Mouse (Mus musculus) large intestine, adult 2 months (tissue): ENCODE measurements around the gene Nln. TPM values are rescaled to one million over a fixed set of nuclear protein-coding genes. Genes with fewer than 3 reads are reported as not detected.

Experiments
- DNase-seq: peaks from one replicate; pipeline ENCODE4 v3.0.0-alpha.2; 2012; ENCODE audit warnings: low read depth, low spot score
- WGBS: fragments of 180-500 bp; shearing (Covaris S2); methylation state at CpG from one replicate; pipeline ENCODE4 v1.1.7; 2018; 5-methylcytosine and 5-hydroxymethylcytosine counted together
- polyA plus RNA-seq: library from polyadenylated mRNA; depleted of rRNA; stranded (reverse); fragments of >200 nt; gene quantifications from 2 replicates; pipeline ENCODE4 v1.2.3, GENCODE M21; 2012

Gene Nln
- polyA plus RNA-seq, 1 experiment, result 10.9 TPM

DNA sequence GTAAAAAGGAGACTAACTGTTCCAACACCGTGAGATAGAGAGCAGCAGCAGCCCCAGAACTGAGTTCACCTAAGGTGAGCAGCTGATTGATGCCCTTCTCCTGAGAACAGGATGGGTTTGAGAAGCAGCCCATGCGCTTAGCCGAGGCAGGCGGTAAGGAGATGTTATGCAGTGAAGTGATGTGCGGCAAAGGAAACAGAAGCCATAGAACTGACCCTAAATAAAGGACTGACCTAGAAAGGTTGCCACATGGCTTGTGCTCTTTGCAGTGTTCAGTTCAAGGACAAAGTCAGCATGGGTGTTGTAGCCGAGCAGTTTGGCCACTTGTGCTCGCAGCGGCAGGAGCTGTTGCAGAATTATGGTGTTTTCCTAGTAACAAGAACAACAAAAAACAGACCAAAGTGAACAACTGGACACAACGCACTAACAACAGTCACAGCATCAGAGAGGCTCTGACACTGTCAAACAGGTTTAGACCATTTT lies 57.1 kb downstream of the Nln start:
- 80% methylated on average over 9 of the region's 9 CpGs for WGBS
- DNase-seq, result no peak

DNA sequence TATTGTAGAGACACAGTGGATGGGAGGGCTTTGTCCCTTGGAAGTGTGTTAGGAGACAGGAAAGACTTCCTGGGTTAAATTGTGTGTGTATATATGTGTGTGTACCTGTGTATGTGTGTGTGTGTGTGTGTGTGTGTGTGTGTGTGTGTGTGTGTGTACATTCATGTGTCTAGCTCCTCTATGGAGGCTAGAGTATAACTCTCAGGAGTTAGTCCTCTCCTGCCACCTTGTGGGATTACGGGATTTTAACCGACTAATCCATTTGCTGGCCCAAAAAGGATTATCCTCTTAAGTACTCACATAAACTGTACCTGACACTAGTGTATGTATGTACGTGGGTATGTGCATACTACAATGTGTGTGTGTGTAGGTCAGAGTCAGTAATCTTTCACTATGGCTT lies 60.6 kb downstream of the Nln start:
- no peak for DNase-seq
- WGBS, result 51% methylated on average over 3 of the region's 3 CpGs

DNA sequence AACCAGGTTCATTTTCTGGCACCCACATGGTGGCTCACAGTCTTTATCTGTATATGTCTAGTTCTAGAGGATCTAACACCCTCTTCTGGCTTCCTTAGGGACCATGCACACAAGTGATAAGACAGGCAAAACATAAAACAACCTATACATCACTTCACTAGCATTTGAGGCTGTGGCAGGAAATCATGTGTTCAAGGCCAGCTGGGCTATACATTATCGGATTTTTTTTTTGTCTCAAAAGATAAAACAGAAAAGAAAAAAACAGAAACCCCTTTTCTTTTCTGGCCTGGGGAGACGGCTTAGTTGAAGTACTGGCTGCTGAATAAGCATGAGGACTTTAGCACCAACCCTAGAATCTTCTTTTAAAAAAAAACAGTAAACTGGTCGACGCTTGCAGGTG lies 64.3 kb downstream of the Nln start:
- no peak for DNase-seq
- WGBS, result 75% methylated on average over 4 of the region's 4 CpGs

DNA sequence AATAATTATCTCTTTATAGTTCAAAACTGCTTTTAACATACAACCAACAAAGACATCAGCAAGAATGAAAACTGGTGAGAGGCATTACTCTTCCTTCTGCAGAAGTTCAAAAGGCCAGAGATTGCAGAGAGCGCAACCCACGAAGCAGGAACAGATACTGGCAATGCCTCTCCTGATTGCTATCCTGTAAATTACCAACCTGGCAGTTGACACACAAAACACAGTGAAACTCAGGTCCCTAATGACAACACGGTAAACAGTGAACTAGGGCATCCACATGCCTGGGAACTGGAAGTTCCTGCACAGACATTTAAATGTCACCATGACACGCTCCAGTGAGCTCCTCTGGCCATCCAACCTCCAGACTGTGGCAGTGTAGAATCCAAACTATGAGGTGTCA lies 65.1 kb downstream of the Nln start:
- no peak for DNase-seq
- 72% methylated on average over 4 of the region's 4 CpGs for WGBS

DNA sequence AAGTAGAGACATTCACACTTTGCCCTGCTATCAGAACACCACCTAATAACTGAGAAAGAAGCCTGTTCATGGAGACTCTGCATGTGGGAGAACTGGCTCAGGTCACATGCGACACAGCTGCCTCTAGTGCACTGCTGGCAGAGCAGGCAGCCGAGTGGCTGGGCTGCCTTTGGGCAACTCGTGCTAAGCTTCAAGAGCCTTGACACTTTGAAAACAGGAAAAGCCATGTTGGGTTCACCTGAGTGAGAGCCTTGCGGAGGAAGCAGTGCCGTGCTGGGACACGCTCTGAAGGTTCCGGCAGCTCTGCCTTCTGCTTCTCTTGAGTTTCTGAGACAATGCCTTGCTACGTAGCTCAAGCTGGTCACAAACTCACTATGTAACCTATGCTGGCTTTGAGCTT lies 66.7 kb downstream of the Nln start:
- no peak for DNase-seq
- WGBS, result 93% methylated on average over 8 of the region's 8 CpGs

DNA sequence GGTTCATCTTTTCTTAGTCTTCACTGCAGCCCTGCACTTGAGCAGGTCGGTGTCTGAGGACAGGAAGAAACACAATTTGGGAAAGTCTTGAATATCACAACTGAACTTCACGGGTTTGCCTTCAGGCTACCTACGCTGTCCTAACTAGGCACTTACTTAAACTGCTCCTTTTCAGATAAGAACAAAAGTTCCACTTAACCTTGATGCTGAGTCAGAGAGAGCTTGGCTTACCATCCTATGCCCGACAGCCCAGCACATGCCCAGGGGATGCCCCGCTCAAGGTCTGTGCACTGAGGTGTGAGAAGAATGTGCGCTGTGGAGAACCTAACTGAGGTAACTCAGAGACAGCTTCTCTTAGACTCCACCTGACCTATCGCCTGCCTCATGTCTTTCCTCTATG lies 67.9 kb downstream of the Nln start:
- no peak for DNase-seq

DNA sequence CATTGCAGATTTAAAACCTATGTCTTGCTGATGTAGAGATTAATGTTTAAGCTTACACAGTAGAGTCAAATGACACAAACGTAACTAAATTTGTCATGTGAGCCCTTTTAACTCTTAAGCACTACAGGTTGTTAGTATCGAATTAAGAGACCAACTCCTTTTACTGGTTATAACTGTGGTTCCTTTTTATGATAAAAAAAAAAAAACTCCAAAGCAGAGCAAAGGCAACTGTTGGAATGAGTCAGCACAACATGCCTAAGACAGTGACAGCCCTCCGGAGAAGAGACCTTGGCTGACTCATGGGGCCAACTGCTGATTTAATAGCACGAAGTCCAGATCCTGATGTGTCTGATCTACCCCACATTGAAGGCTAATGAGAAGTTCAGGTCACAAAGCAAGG lies 68.5 kb downstream of the Nln start:
- DNase-seq, result no peak
- WGBS, result 20% methylated on average over 4 of the region's 4 CpGs

More for the DNA sequence above, 67.9 kb downstream of the Nln start:
- WGBS, result 91% methylated on average over 7 of the region's 7 CpGs

DNA sequence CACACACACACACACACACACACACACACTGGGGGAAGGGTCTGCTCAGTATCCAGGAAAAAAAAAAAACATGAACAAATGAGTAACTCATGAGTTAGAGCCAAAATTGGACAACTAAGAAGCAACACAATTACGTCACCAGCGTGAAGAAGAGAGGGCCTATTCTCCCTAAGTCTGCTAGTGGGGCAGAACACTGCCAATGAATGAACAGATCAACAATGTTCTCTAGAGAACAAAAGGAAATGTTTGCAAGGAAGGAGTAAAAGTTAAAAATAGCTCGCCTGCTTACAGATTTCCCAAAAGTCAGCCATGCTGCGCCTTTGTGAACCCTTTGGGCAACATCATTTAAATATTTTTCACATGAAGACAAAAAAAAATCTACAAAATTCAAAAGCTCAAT lies 69.6 kb downstream of the Nln start:
- DNase-seq, result no peak
- WGBS, result 80% methylated on average over 4 of the region's 4 CpGs

DNA sequence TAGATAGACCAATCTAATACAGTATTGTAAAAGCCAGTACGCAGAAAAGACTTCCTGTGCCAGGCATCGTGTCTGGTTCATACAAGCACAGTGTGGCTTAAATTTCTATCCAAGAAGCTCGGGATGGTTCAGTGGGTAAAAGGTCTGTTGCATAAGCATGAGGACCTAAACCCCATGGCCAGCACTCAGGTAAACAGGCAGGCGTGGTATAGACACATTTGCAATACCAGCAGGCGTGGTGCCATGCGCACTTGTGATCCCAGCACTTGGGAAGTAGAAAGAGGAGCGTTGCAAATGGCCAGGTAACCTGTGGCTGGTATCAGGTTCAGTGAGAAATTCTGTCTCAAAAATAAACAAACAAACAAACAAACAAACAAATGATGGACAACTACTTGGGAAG lies 70.5 kb downstream of the Nln start:
- DNase-seq, result no peak

DNA sequence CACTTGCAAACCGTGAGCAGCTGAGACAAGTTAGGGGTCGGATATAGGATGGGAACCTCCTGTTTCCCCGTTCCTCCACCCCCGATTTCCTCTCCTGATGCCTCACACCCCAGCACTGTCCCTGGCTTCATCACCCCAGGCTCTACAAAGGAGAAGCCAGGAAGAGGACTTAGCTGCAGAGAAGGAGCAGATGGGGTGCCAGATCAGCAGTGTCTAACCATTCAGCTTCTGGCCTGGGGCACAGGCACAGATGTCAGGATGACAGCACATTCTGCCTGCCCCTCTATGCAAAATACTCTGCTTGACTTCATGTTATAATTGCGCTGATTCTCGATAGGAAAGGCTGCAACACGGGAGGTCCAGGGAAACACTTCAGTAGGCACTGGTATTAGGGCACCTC lies 71.1 kb downstream of the Nln start:
- DNase-seq, result no peak
- 70% methylated on average over 7 of the region's 7 CpGs for WGBS

More for the DNA sequence above, 70.5 kb downstream of the Nln start:
- WGBS, result 77% methylated on average over 7 of the region's 7 CpGs

DNA sequence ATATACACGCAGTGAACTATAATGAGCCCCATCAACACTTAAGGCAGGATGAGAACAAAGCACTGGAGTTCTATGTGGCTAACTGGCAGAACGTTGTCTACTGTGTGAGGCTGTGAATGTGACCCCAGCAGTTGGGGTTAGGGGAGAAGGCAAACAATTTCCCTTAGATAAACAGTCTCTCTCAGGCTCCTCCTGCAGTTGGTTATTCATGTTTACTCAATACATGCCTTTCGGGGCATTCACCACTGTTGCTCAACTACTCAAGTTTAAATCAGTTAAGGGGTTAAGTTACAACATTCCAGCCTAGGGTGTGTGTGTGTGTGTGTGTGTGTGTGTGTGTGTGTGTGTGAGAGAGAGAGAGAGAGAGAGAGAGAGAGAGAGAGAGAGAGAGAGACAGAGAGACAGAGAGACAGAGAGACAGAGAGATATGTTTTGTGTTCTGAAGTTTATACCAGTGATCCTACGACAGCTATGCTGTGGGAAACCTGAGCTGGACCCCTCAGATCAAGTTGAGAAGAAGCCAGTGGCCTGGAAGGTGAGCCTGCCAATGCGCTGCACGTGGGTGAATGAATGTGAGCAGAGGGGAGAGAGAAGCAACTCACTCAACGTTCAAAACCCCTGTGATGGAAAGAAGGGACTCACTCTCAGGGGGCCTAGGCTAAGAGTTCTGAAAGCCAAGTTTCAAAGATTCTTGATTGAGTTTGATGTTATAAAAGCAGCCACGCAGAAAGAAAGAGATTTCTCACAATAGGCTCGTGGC lies 71.7 kb downstream of the Nln start:
- WGBS, result 28% methylated on average over 9 of the region's 9 CpGs
- no peak for DNase-seq

DNA sequence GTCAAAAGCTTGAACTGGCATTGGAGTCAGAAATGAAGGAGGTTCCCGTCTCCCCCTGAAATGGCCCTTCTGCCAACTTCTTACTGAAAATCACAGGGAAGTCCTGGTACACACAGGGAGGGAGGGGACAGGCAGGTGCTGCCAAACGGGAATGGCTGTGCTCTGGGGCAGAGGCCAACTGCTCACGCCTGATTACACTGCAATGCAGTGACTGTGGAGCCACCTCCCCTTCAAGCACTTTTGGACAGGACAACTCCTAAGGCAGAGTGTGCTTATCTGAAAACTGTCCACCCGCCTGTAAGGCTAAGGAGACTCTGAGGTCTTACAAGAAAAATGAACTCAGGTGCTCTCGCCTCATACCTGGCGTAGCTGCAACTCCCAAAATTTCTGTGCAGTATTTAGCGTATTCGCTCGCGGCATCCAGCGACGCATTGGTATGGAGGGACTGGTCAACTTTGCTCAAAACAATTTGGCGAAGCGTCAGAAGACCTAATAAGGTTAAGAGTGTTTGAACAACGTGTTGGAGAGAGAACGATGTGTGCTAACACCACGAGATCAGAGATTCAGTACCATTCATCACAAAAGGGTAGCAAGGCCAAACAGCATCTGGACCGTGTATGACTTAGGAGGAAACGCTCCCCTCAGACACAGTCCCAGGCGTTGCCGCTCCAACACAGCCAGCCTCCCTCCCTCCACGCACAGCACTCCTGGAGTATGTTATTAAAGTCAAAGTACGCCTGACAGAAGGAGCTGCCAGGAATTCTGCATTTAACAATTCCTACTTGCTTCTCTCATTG lies 72.7 kb downstream of the Nln start:
- DNase-seq, result no peak
- 25% methylated on average over 23 of the region's 23 CpGs for WGBS

DNA sequence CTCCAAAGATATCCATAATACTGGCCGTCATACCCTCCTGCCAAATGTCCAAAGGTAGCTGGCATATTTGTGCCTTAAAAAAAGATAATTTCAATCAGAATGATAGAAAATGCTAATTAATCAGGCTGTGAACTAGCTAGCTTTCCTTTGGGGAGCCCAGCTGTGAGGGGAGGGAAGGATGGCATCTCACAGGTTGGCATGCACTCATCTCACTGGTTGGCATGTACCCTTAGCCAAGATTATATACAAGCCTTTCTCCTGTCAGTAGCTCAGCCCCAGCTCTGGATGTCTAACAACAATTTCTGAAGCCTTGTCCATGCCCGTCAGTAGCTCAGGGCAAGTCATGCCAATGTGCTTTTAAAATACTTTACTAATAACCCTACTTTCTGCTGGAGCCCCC lies 73.8 kb downstream of the Nln start:
- 86% methylated on average over 2 of the region's 2 CpGs for WGBS
- no peak for DNase-seq

DNA sequence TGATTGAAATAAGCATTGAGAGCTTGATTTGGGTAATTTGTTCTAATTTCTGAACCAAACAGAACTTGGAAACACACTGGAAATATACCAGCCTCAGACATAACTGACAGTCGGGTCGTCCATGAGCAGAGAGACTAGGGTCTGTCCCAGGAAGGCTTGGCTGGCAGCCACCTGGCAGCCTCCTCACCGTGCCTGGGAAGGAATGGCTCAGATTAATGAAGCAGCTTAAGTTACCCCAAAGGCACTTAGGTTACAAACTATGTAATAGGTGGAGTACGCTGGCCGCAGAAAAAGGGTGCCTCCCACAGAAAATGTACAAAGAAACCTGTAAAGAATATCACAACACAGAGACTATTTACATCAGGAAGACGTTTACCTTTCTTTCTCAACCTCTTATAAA lies 74.6 kb downstream of the Nln start:
- WGBS, result 32% methylated on average over 6 of the region's 6 CpGs
- DNase-seq, result no peak

DNA sequence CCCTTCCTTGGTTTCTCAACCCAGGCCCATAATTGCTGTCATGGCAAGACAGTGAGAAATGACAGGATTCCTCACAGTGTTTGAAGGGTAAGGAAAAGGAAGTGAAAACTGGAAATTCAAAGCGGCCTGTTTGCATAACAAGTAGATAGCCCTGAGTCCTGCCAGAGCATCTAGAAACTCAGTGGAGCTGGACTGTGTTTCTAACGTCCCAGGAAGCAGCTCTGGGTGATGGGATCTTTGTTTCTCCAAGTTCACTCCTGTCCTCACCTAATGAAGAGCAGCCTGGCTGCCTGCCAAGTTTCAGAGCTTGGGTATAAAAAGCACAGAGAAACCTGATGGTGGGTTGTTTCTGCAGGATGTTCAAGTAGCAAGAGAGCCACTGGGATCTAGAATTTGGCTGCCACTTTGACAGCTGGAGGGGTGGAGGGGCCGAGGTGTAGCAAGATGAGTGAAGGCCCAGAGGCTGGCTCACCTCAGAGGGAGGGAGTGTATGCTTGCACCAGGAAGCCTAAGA lies 76.7 kb downstream of the Nln start:
- WGBS, result 13% methylated on average over 3 of the region's 3 CpGs
- DNase-seq, result no peak

DNA sequence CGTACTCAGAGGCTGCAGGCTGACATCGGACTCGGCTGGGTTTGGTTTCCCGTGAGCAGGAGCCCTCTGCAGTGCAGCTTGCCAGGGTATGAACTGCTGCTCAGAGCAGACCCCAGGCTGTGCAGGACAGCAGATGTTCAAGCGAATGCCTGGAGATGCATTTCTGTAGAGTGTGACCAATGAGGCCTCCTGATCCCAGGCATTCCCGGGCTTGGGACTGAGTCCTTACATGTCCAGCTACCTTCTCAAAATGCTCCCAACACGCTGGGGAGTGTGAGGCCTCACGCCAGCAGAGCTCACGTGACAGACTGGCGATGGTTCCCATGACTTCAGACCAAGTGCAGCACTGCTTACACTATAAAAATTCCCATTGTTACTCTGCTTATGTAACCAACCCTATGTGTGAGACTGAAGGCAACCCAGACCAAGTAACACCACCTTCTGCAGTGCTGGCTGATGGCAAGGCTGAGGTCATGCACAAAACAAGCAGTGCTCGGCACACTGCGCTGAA lies 77.5 kb downstream of the Nln start:
- WGBS, result 24% methylated on average over 12 of the region's 12 CpGs
- DNase-seq, result no peak

DNA sequence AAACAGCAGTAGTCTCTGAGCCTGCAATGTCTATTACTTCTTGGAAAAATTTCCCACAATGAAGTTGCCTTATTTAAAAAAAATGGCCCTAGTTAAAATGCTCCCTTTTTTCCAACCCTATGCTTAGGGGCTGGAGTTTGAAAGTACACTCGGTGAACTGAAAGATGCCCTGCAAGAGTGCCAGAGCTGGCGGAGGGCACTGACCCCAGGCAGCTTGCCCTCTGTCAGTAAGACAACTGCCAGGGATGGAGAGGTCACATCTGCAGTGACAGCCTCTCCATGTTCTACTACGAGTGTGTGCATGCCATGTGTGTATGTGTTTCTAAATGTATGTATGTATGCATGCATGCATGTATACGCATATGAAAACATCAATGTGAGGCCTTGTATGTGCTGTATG lies 78.5 kb downstream of the Nln start:
- 95% methylated on average over 4 of the region's 4 CpGs for WGBS
- no peak for DNase-seq

DNA sequence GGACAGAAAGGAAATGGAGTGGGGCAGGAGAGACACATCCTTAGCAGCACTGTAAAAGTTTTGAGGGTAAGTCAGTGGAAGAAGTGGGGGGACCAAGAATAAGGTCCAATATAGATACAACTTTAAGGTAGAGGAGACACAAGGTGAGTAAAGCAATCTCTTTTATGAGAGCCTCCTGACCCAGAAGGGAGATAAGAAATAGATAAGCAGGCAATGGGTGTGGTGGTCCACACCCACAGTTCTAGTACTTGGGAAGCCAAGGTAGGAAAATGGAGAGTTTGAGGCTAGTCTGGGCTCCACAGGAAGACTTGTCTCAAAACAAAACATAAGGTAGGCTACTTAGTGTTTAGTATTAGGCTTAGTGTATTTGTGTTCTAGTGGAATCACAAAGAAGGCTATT lies 79.9 kb downstream of the Nln start:
- DNase-seq, result no peak

DNA sequence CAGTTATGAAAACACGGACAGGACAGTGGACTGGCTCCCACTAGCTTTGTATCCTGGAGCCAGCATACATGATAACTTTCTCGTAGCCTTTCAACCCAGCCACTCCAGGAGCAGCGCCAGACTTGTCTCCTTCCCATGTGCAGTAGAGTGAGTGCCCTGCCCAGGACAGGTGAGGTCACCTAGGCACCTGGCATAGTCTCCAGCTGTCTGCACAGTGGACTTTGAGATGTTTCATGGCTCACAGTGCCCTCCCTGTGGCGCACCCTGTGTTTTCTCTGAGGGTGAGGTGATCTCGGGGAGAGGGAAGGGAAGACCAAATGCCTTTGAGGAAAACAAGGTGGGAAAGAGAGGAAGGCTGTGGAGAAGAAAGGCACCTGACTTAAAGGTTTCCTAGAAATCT lies 80.3 kb downstream of the Nln start:
- 39% methylated on average over 5 of the region's 5 CpGs for WGBS
- DNase-seq, result no peak

DNA sequence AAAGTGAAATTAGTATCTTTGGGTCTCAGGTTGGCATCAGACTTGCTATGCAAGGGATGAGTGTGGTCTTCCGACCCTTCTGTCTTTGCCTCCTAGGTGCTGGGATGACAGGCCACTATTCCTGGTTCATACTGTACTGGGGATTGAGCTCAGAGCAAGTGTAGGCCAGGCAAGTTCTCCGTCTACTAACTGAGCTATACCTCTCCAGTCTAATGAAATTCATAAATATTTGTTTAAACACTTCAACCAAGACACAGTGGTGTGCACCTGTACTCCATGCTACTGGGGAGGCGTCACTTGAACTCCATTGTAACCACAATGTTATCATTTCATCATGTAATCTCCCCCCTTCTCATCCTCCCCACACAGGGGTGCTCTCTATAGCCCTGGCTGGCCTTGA lies 82.9 kb downstream of the Nln start:
- 82% methylated on average over 3 of the region's 3 CpGs for WGBS
- DNase-seq, result no peak

DNA sequence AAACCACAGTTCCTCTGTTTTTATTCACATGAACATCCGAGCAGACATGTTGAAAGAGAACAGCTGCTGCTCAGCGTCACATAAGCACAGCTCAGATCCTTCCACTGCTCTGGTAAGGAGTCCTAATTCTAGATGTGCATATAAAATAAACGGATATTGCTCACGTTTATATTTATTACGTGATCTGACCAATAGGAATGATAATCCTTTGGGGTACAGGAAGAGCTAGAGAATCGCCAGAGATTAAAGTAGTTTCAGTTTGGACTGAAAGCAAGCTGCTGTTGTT lies 83.8 kb downstream of the Nln start:
- no peak for DNase-seq
- 52% methylated on average over 6 of the region's 6 CpGs for WGBS
